Mouse (Mus musculus) liver, embryonic 15.5 days (tissue): ENCODE measurements around the gene Zfp800. TPM values are rescaled to one million over a fixed set of nuclear protein-coding genes. Genes with fewer than 3 reads are reported as not detected.

ENCODE experiments used
- ATAC-seq: fragments of 200-750 bp; cut with Nextera tagmentation; 2 replicates; pipeline ENCODE4 v1.8.0; 2017; ENCODE audit warnings: moderate number of reproducible peaks, mild to moderate bottlenecking, moderate library complexity; ENCODE audit not compliant: insufficient read depth
- H3K27ac ChIP-seq: fragments of 300-500 bp; sonication (generic); replicated peaks from 2 replicates; pipeline ENCODE4 v1.5.1; 2015; ENCODE audit warnings: mild to moderate bottlenecking, inconsistent platforms
- H3K27me3 ChIP-seq: fragments of 300-500 bp; sonication (generic); 2 replicates; pipeline ENCODE4 v1.6.1; 2015; ENCODE audit warnings: mild to moderate bottlenecking, inconsistent platforms
- H3K36me3 ChIP-seq: fragments of 300-500 bp; sonication (generic); replicated peaks from 2 replicates; pipeline ENCODE4 v1.6.1; 2015; ENCODE audit warnings: moderate library complexity, mild to moderate bottlenecking, inconsistent platforms
- H3K4me1 ChIP-seq: fragments of 300-500 bp; sonication (generic); replicated peaks from 2 replicates; pipeline ENCODE4 v1.6.1; 2015; ENCODE audit warnings: inconsistent platforms
- H3K4me2 ChIP-seq: fragments of 300-500 bp; sonication (generic); 2 replicates; pipeline ENCODE4 v1.6.1; 2015; ENCODE audit warnings: moderate library complexity, mild to moderate bottlenecking, inconsistent platforms
- H3K4me3 ChIP-seq: fragments of 300-500 bp; sonication (generic); replicated peaks from 2 replicates; pipeline ENCODE4 v1.5.1; 2015; ENCODE audit warnings: mild to moderate bottlenecking, inconsistent platforms
- H3K9ac ChIP-seq: fragments of 300-500 bp; sonication (generic); 2 replicates; pipeline ENCODE4 v1.6.1; 2015; ENCODE audit warnings: moderate library complexity, mild to moderate bottlenecking, inconsistent platforms
- H3K9me3 ChIP-seq: fragments of 300-500 bp; sonication (generic); replicated peaks from 2 replicates; pipeline ENCODE4 v1.6.1; 2016; ENCODE audit warnings: inconsistent platforms
- WGBS: fragments of 180-500 bp; shearing (Covaris S2); methylation state at CpG from one replicate; pipeline ENCODE4 v1.1.7; 2015; ENCODE audit warnings: mixed read lengths; ENCODE audit not compliant: insufficient replicate concordance; 5-methylcytosine and 5-hydroxymethylcytosine counted together
- polyA plus RNA-seq: library from polyadenylated mRNA; unstranded; fragments of >200 nt; fragmentation: Nextera tagmentation; extraction: Ambion mirVana; gene quantifications from 2 replicates; pipeline ENCODE4 v1.2.1, GENCODE M21; 2015

Gene Zfp800
- polyA plus RNA-seq, 1 experiment from 2014 or later = 25.6 TPM

- Histone ChIP-seq H3K4me1 (no peaks in the 10 kb centered on the region), H3K9me3 (no peaks in the 10 kb centered on the region), H3K4me2 (no peak overlapping the region), H3K27ac (no peak overlapping the region), H3K4me3 (no peak overlapping the region), H3K9ac (no peak overlapping the region), H3K36me3 (no peaks in the 10 kb centered on the region), H3K27me3 (no peaks in the 10 kb centered on the region)
- no peak for ATAC-seq
These were observed 88.1 kb downstream of the Zfp800 start for GRCm38 (mm10) chr6:28309692-28310091.

GRCm38 (mm10) chr6:28308929-28309328 lies 88.9 kb downstream of the Zfp800 start:
- Histone ChIP-seq H3K9me3 (no peaks in the 10 kb centered on the region), H3K4me2 (no peak overlapping the region), H3K4me1 (no peaks in the 10 kb centered on the region), H3K9ac (no peak overlapping the region), H3K36me3 (no peaks in the 10 kb centered on the region), H3K4me3 (no peak overlapping the region), H3K27ac (no peak overlapping the region), H3K27me3 (no peaks in the 10 kb centered on the region)
- ATAC-seq = no peak
- WGBS = 55% methylated on average over 3 of the region's 3 CpGs

GRCm38 (mm10) chr6:28306702-28307101 lies 91.1 kb downstream of the Zfp800 start:
- ATAC-seq = no peak
- Histone ChIP-seq H3K4me3 (no peak overlapping the region), H3K4me1 (no peaks in the 10 kb centered on the region), H3K4me2 (no peak overlapping the region), H3K27me3 (no peaks in the 10 kb centered on the region), H3K36me3 (no peaks in the 10 kb centered on the region), H3K9ac (no peak overlapping the region), H3K27ac (no peak overlapping the region), H3K9me3 (no peaks in the 10 kb centered on the region)
- 51% methylated on average over 2 of the region's 2 CpGs for WGBS

- H3K4me2 ChIP-seq = no peak overlapping the region
- H3K9me3 ChIP-seq = no peaks in the 10 kb centered on the region
- peaks cover 16% of the 10 kb centered on the region; the same call in 1 of the 2 replicates for H3K27me3 ChIP-seq
- no peak overlapping the region for H3K4me3 ChIP-seq
- WGBS = 23% methylated on average over 8 of the region's 8 CpGs
- H3K9ac ChIP-seq = no peak overlapping the region
- H3K4me1 ChIP-seq = no peaks in the 10 kb centered on the region
- no peak for ATAC-seq
- no peak overlapping the region for H3K27ac ChIP-seq
- no peaks in the 10 kb centered on the region for H3K36me3 ChIP-seq
These were observed 101.5 kb downstream of the Zfp800 start for GRCm38 (mm10) chr6:28296306-28296705.

GRCm38 (mm10) chr6:28295581-28295980 lies 102.2 kb downstream of the Zfp800 start:
- H3K9ac ChIP-seq = no peak overlapping the region
- no peaks in the 10 kb centered on the region for H3K9me3 ChIP-seq
- no peaks in the 10 kb centered on the region for H3K36me3 ChIP-seq
- H3K4me1 ChIP-seq = no peaks in the 10 kb centered on the region
- no peak overlapping the region for H3K4me2 ChIP-seq
- H3K27ac ChIP-seq = no peak overlapping the region
- no peak for ATAC-seq
- 67% methylated on average over 7 of the region's 7 CpGs for WGBS
- H3K27me3 ChIP-seq = peaks cover 16% of the 10 kb centered on the region; the same call in 1 of the 2 replicates
- no peak overlapping the region for H3K4me3 ChIP-seq

GRCm38 (mm10) chr6:28292810-28293209 lies 105.0 kb downstream of the Zfp800 start:
- H3K36me3 ChIP-seq = no peaks in the 10 kb centered on the region
- H3K4me1 ChIP-seq = no peaks in the 10 kb centered on the region
- no peak overlapping the region for H3K4me3 ChIP-seq
- no peak for ATAC-seq
- no peak overlapping the region for H3K4me2 ChIP-seq
- no peak overlapping the region for H3K9ac ChIP-seq
- H3K9me3 ChIP-seq = no peaks in the 10 kb centered on the region
- no peak overlapping the region for H3K27ac ChIP-seq
- WGBS = 71% methylated on average over 6 of the region's 6 CpGs
- peaks cover 16% of the 10 kb centered on the region; the same call in 1 of the 2 replicates for H3K27me3 ChIP-seq

- Histone ChIP-seq H3K27me3 (no peaks in the 10 kb centered on the region), H3K4me1 (no peaks in the 10 kb centered on the region), H3K36me3 (no peaks in the 10 kb centered on the region), H3K27ac (no peak overlapping the region), H3K4me3 (no peak overlapping the region), H3K4me2 (no peak overlapping the region), H3K9ac (no peak overlapping the region), H3K9me3 (no peaks in the 10 kb centered on the region)
- 76% methylated on average over 2 of the region's 2 CpGs for WGBS
- ATAC-seq = no peak
These were observed 117.9 kb downstream of the Zfp800 start for GRCm38 (mm10) chr6:28279886-28280285.

GRCm38 (mm10) chr6:28262198-28262621 lies 135.6 kb downstream of the Zfp800 start:
- ATAC-seq = peak; percentile 4
- Histone ChIP-seq H3K36me3 (peaks cover 18% of the 10 kb centered on the region), H3K9ac (peak overlapping the region; percentile 98), H3K4me3 (peak overlapping the region; percentile 84), H3K27ac (peak overlapping the region; percentile 90), H3K9me3 (no peaks in the 10 kb centered on the region), H3K4me2 (peak overlapping the region; percentile 84), H3K27me3 (0 out of 2 replicates have a peak, but pooled peaks cover 1% of the 10 kb centered on the region), H3K4me1 (peaks cover 29% of the 10 kb centered on the region)
- WGBS = under 1% methylated on average over 29 of the region's 29 CpGs

GRCm38 (mm10) chr6:28261307-28262197 lies 136.3 kb downstream of the Zfp800 start:
- Histone ChIP-seq H3K36me3 (peaks cover 21% of the 10 kb centered on the region), H3K27ac (peak overlapping the region; percentile 90), H3K27me3 (no peaks in the 10 kb centered on the region), H3K4me3 (peak overlapping the region; percentile 84), H3K4me1 (peaks cover 30% of the 10 kb centered on the region), H3K4me2 (peak overlapping the region; percentile 84), H3K9me3 (no peaks in the 10 kb centered on the region), H3K9ac (peak overlapping the region; percentile 98)
- under 1% methylated on average over 108 of the region's 131 CpGs for WGBS
- ATAC-seq = peak; percentile 92

- H3K27ac ChIP-seq = peak overlapping the region; percentile 90
- H3K27me3 ChIP-seq = no peaks in the 10 kb centered on the region
- peak overlapping the region; percentile 98 for H3K9ac ChIP-seq
- peaks cover 30% of the 10 kb centered on the region for H3K4me1 ChIP-seq
- H3K9me3 ChIP-seq = no peaks in the 10 kb centered on the region
- ATAC-seq = peak; percentile 63
- H3K36me3 ChIP-seq = peaks cover 28% of the 10 kb centered on the region
- H3K4me3 ChIP-seq = peak overlapping the region; percentile 84
- H3K4me2 ChIP-seq = peak overlapping the region; percentile 84
- WGBS = 2% methylated on average over 64 of the region's 64 CpGs
These were observed 137.2 kb downstream of the Zfp800 start for GRCm38 (mm10) chr6:28260425-28261191.

- H3K9ac ChIP-seq = no peak overlapping the region
- H3K4me1 ChIP-seq = peaks cover 30% of the 10 kb centered on the region
- H3K27ac ChIP-seq = no peak overlapping the region
- no peak for ATAC-seq
- H3K27me3 ChIP-seq = no peaks in the 10 kb centered on the region
- H3K9me3 ChIP-seq = no peaks in the 10 kb centered on the region
- peak overlapping the region; percentile 62 for H3K4me2 ChIP-seq
- H3K36me3 ChIP-seq = peaks cover 37% of the 10 kb centered on the region
- 48% methylated on average over 5 of the region's 5 CpGs for WGBS
- H3K4me3 ChIP-seq = peak overlapping the region; percentile 48
These were observed 138.1 kb downstream of the Zfp800 start for GRCm38 (mm10) chr6:28259750-28260149.
